Comparison of ENCODE assay signal across 8 mouse cellular contexts in the genomic region with DNA sequence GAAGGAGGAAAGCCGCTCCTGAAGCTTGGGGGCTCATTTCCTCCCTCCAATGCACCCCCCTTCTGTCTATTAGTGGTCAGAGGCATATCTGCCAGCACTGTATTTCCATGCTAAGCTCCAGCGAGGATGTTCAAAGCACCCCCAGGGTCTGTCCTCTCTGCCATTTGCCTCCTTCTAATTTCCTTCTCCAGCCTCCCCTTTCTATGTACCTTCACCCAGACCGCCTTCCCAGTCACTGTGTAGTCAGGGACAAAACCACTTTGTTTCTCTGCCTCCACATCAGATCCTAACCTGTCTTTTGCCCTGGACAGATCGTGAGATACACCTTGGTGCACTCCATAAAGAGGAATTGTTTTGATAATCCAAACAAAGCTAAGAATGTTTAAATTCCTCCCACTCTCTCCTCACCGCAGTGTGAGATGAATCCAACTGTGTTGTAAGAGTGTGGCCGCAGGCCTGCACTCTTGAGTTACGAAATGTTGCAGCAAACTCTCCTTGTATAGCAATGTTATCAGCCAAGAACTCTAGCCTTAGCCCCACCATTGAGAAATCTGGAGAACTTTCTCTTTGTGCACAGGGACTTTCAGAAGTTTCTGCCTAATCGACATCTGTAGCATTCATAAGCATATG. TPM values are rescaled to one million over a fixed set of nuclear protein-coding genes. Genes with fewer than 3 reads are reported as not detected.
DNase-seq lines count a peak whose midpoint lies in the region; ATAC-seq and TF ChIP-seq lines count a peak whose summit lies in the region.

No protein-coding gene starts in this region.

- peak; percentile 55 for DNase-seq in gastrocnemius, adult 18-20 months (ENCODE audit: low spot score)
- no peak for DNase-seq in gastrocnemius, adult 8-10 months (ENCODE audit: low spot score in 2 of 2)
- DNase-seq in limb, embryonic 14.5 days (ENCODE audit: low spot score) = peak; percentile 3
- no peak for DNase-seq in left cerebral cortex, adult 8-10 months (ENCODE audit: low spot score in 2 of 2)
- DNase-seq in layer of hippocampus, adult 8-10 months (ENCODE audit: low spot score in 2 of 2) = no peak

- H3ac ChIP-seq in myocyte (ENCODE audit: control insufficient read depth, insufficient read length) = no peak overlapping the region

- TF ChIP-seq POLR2A in limb, embryonic 14.5 days (IDR thresholded peaks at IDR 0.05; ENCODE audit: borderline replicate concordance, extremely low read depth, insufficient read depth, insufficient read length) = no peak
- no peak for TF ChIP-seq POLR2A in myocyte (IDR thresholded peaks at IDR 0.05; ENCODE audit: insufficient read length, low read depth)

- no peak overlapping the region for H3K9ac ChIP-seq in limb, embryonic 14.5 days (ENCODE audit: low read depth, low read length, severe bottlenecking)
- H3K9ac ChIP-seq in forebrain, embryonic 15.5 days (replicated peaks) = no peak overlapping the region

- H3K27ac ChIP-seq in limb, embryonic 14.5 days (replicated peaks; ENCODE audit: low read depth, low read length) = no peak overlapping the region
- H3K27ac ChIP-seq in forebrain, embryonic 15.5 days (replicated peaks) = no peak overlapping the region

- H3K9me3 ChIP-seq in limb, embryonic 14.5 days (ENCODE audit: control insufficient read depth, low read length) = no peaks in the 10 kb centered on the region
- H3K9me3 ChIP-seq in forebrain, embryonic 15.5 days = no peaks in the 10 kb centered on the region

- H3K4me2 ChIP-seq in limb, embryonic 14.5 days (replicated peaks; ENCODE audit: low read depth, low read length, severe bottlenecking) = no peak overlapping the region
- H3K4me2 ChIP-seq in myocyte (ENCODE audit: low read depth) = no peak overlapping the region
- H3K4me2 ChIP-seq in forebrain, embryonic 15.5 days (replicated peaks) = no peak overlapping the region

- ATAC-seq in granulocyte monocyte progenitor cell, adult 5-6 weeks (replicated peaks; ENCODE audit: poor library complexity, severe bottlenecking) = peak; percentile 94
- no peak for ATAC-seq in limb, embryonic 14.5 days (ENCODE audit: low FRiP score, low read depth)
- no peak for ATAC-seq in forebrain, embryonic 15.5 days (replicated peaks)

- H3K4me3 ChIP-seq in limb, embryonic 14.5 days (replicated peaks; ENCODE audit: low read length) = no peak overlapping the region
- no peak overlapping the region for H3K4me3 ChIP-seq in myocyte
- H3K4me3 ChIP-seq in forebrain, embryonic 15.5 days = no peak overlapping the region

- 65% methylated on average over 8 of the region's 8 CpGs for WGBS in limb, embryonic 14.5 days
- WGBS in forebrain, embryonic 15.5 days = 76% methylated on average over 8 of the region's 8 CpGs

- H3K79me2 ChIP-seq in myocyte (ENCODE audit: control insufficient read depth, insufficient read depth) = no peaks in the 10 kb centered on the region

- peaks cover 18% of the 10 kb centered on the region for H3K4me1 ChIP-seq in limb, embryonic 14.5 days (ENCODE audit: control insufficient read depth, insufficient read depth, low read length)
- H3K4me1 ChIP-seq in forebrain, embryonic 15.5 days = no peaks in the 10 kb centered on the region; the same call in 1 of the 2 replicates

- no peaks in the 10 kb centered on the region for H3K27me3 ChIP-seq in limb, embryonic 14.5 days (ENCODE audit: control insufficient read depth, insufficient read depth, low read length)
- no peaks in the 10 kb centered on the region for H3K27me3 ChIP-seq in myocyte (ENCODE audit: control insufficient read depth, insufficient read depth, insufficient read length)
- 0 out of 2 replicates have a peak, but pooled peaks cover 5% of the 10 kb centered on the region for H3K27me3 ChIP-seq in forebrain, embryonic 15.5 days

- H3K36me3 ChIP-seq in limb, embryonic 14.5 days (ENCODE audit: control insufficient read depth, insufficient read depth, low read length) = no peaks in the 10 kb centered on the region
- H3K36me3 ChIP-seq in myocyte (ENCODE audit: control insufficient read depth, insufficient read depth) = no peaks in the 10 kb centered on the region
- H3K36me3 ChIP-seq in forebrain, embryonic 15.5 days = no peaks in the 10 kb centered on the region

TF ChIP-seq in myocyte, 11 proteins besides CTCF, POLR2A, EP300 and RAD21:
- TF ChIP-seq CEBPB (IDR thresholded peaks at IDR 0.05; ENCODE audit: insufficient read depth, poor library complexity, severe bottlenecking) = peak; percentile 50; the same call in 1 of the 2 replicates
- no peak for TF ChIP-seq SRF (IDR thresholded peaks at IDR 0.05; ENCODE audit: control insufficient read depth, insufficient read length, low read depth)
TF ChIP-seq in myocyte: peak in this region for 1.

RNA-seq across cellular contexts. Expression of a gene that starts 27.3 kb away (rescaled TPM):
- under 1 TPM; 0.09 to 0.27 TPM for total RNA-seq in gastrocnemius, adult 18-20 months (2021)
- total RNA-seq in gastrocnemius, adult 8-10 months (2022) = under 1 TPM in 3 of 4 experiments, not detected in 1; 0.24 to 0.27 (median 0.27) TPM
- total RNA-seq in granulocyte monocyte progenitor cell, adult 5-6 weeks (2014; fragmentation: Nextera tagmentation) = 34.6 and 38.1 TPM in 2 replicates
- 25.3 and 38.7 TPM in 2 replicates for total RNA-seq in granulocyte monocyte progenitor cell, adult 5-6 weeks (2017)
- 65.8 and 66.8 TPM in 2 replicates for polyA plus RNA-seq in limb, embryonic 14.5 days (2012; rRNA removed)
- polyA plus RNA-seq in limb, embryonic 14.5 days (2014; fragmentation: Nextera tagmentation; extraction: Ambion mirVana) = 39.8 and 46.4 TPM in 2 replicates
- polyA plus RNA-seq in myocyte (2012; fragmentation: generic; extraction: Trizol) = 1.8 TPM
- 10 to 100 TPM in 1 of 4 experiments, 1 to 10 TPM in 3; 7.0 to 11.8 (median 9.2) TPM for total RNA-seq in left cerebral cortex, adult 8-10 months (2022)
- polyA plus RNA-seq in forebrain, embryonic 15.5 days (2015; fragmentation: Nextera tagmentation; extraction: Ambion mirVana) = 41.9 and 45.8 TPM in 2 replicates
- total RNA-seq in layer of hippocampus, adult 8-10 months (2022) = 10 to 100 TPM in 3 of 4 experiments, 1 to 10 TPM in 1; 9.8 to 20.7 (median 16.0) TPM

Comparison
In these comparisons a context has a peak if more than half of its experiments do, and no peak if none do; other contexts are left out.
1. DNase-seq: peak in gastrocnemius, adult 18-20 months (single experiment) and limb, embryonic 14.5 days (single experiment); none in gastrocnemius, adult 8-10 months (0 of 2), left cerebral cortex, adult 8-10 months (0 of 2) and layer of hippocampus, adult 8-10 months (0 of 2).
2. RNA of a gene that starts 27.3 kb away (total RNA-seq): 25.3 to 38.7 TPM in granulocyte monocyte progenitor cell, adult 5-6 weeks, 9.8 to 20.7 TPM in layer of hippocampus, adult 8-10 months and 7.0 to 11.8 TPM in left cerebral cortex, adult 8-10 months; 0.09 to 0.27 TPM in gastrocnemius, adult 18-20 months and 0.24 to 0.27 TPM in gastrocnemius, adult 8-10 months; every median in the first group is over 4 times any median in the second.